Mouse (Mus musculus): Measurements from ENCODE around the gene Dctn2.

Gene Dctn2

GRCm38 (mm10) chr10:127326017-127326801 is 60.0 kb downstream of the Dctn2 start:
- in situ Hi-C loops (cut with MboI; ENCODE audit: low pct_unique_long_range_greater_than_20kb in 1 of 2, low sequenced_read_pairs in 2 of 2, unreplicated experiment in 1 of 2), result no loop called here

GRCm38 (mm10) chr10:127326828-127327227 is 60.7 kb downstream of the Dctn2 start:
- in situ Hi-C loops (cut with MboI; ENCODE audit: low pct_unique_long_range_greater_than_20kb in 1 of 2, low sequenced_read_pairs in 2 of 2, unreplicated experiment in 1 of 2), result no loop called here

- in situ Hi-C loops (cut with MboI; ENCODE audit: low pct_unique_long_range_greater_than_20kb in 1 of 2, low sequenced_read_pairs in 2 of 2, unreplicated experiment in 1 of 2), result no loop called here
Measured at GRCm38 (mm10) chr10:127327461-127328145, 61.4 kb downstream of the Dctn2 start.

- in situ Hi-C loops (cut with MboI; ENCODE audit: low pct_unique_long_range_greater_than_20kb in 1 of 2, low sequenced_read_pairs in 2 of 2, unreplicated experiment in 1 of 2), result loop anchor here in 1 of 2 experiments (5.0 to 10.0 kb wide), 2 partner anchors 158 to 205 kb away; partner anchors contain the start of gene Os9
Measured at GRCm38 (mm10) chr10:127330212-127330611, 64.0 kb downstream of the Dctn2 start.
